Mouse (Mus musculus): ENCODE results near the gene Zfp784.
"Not testable (repeated sequence)": the region's sequence is repeated elsewhere in the genome, so short reads cannot be mapped to it uniquely, and the experiment has no call there.

Gene Zfp784

GRCm38 (mm10) chr7:5020685-5021084 lies 17.6 kb downstream of the Zfp784 start:
- no peak for DNase-seq (ENCODE audit: low read depth, low spot score)

- peak; percentile 99 for DNase-seq (ENCODE audit: low read depth, low spot score)
These were observed 18.1 kb downstream of the Zfp784 start, which contains the start of the genes Zfp865 and Ccdc106 for GRCm38 (mm10) chr7:5020000-5020681. Gene Zfp865 (plus strand): TSS chr7:5020376. Gene Ccdc106 (plus strand): TSS chr7:5020553.

- DNase-seq (ENCODE audit: low read depth, low spot score), result not testable (repeated sequence)
These were observed 18.7 kb downstream of the Zfp784 start for GRCm38 (mm10) chr7:5019576-5019975.

GRCm38 (mm10) chr7:5017931-5018330 lies 20.3 kb downstream of the Zfp784 start:
- DNase-seq (ENCODE audit: low read depth, low spot score), result no peak

GRCm38 (mm10) chr7:5017352-5017751 lies 20.9 kb downstream of the Zfp784 start:
- no peak for DNase-seq (ENCODE audit: low read depth, low spot score)

- DNase-seq (ENCODE audit: low read depth, low spot score), result no peak
These were observed 21.3 kb downstream of the Zfp784 start for GRCm38 (mm10) chr7:5016920-5017319.

- DNase-seq (ENCODE audit: low read depth, low spot score), result no peak
These were observed 22.2 kb downstream of the Zfp784 start for GRCm38 (mm10) chr7:5016057-5016456.

GRCm38 (mm10) chr7:5015118-5016001 lies 22.9 kb downstream of the Zfp784 start, which contains the start of gene Gm44973:
Gene Gm44973 (plus strand): TSS chr7:5015496.
- DNase-seq (ENCODE audit: low read depth, low spot score), result peak; percentile 90

- DNase-seq (ENCODE audit: low read depth, low spot score), result peak; percentile 95
These were observed 23.8 kb downstream of the Zfp784 start, which contains the start of the genes Zfp524 and Fiz1 for GRCm38 (mm10) chr7:5014251-5015117. Gene Zfp524 (plus strand): TSS chr7:5014415. Gene Fiz1 (minus strand): TSS chr7:5014697.

- no peak for DNase-seq (ENCODE audit: low read depth, low spot score)
These were observed 25.3 kb downstream of the Zfp784 start for GRCm38 (mm10) chr7:5012681-5013513.

GRCm38 (mm10) chr7:5008229-5008628 lies 30.0 kb downstream of the Zfp784 start:
- no peak for DNase-seq (ENCODE audit: low read depth, low spot score)

GRCm38 (mm10) chr7:5002876-5003275 lies 35.4 kb downstream of the Zfp784 start:
- DNase-seq (ENCODE audit: low read depth, low spot score), result not testable (repeated sequence)

GRCm38 (mm10) chr7:4999876-5000275 lies 38.4 kb downstream of the Zfp784 start:
- DNase-seq (ENCODE audit: low read depth, low spot score), result no peak

- DNase-seq (ENCODE audit: low read depth, low spot score), result no peak
These were observed 41.3 kb downstream of the Zfp784 start for GRCm38 (mm10) chr7:4996934-4997333.

- DNase-seq (ENCODE audit: low read depth, low spot score), result peak; percentile 91
These were observed 42.0 kb downstream of the Zfp784 start, which contains the start of gene Zfp579 for GRCm38 (mm10) chr7:4996003-4996895. Gene Zfp579 (minus strand): TSS chr7:4996158.

- no peak for DNase-seq (ENCODE audit: low read depth, low spot score)
These were observed 42.8 kb downstream of the Zfp784 start for GRCm38 (mm10) chr7:4995268-4996002.

- no peak for DNase-seq (ENCODE audit: low read depth, low spot score)
These were observed 44.1 kb downstream of the Zfp784 start for GRCm38 (mm10) chr7:4993999-4994788.
